Mouse (Mus musculus) intestine, embryonic 16.5 days (tissue): ENCODE measurements around the gene Rprd1b. TPM values are rescaled to one million over a fixed set of nuclear protein-coding genes. Genes with fewer than 3 reads are reported as not detected.

Source experiments
- ATAC-seq: fragments of 200-750 bp; cut with Nextera tagmentation; 2 replicates; pipeline ENCODE4 v1.8.0; 2017; ENCODE audit warnings: moderate TSS enrichment, moderate library complexity
- H3K27ac ChIP-seq: fragments of 300-500 bp; sonication (generic); 2 replicates; pipeline ENCODE4 v1.5.1; 2014; ENCODE audit warnings: mild to moderate bottlenecking, low read length
- H3K27me3 ChIP-seq: fragments of 300-500 bp; sonication (generic); replicated peaks from 2 replicates; pipeline ENCODE4 v1.6.1; 2014; ENCODE audit warnings: low read length, control low read depth, mixed read lengths; ENCODE audit not compliant: control insufficient read depth, insufficient read depth
- H3K36me3 ChIP-seq: fragments of 300-500 bp; sonication (generic); 2 replicates; pipeline ENCODE4 v1.6.1; 2014; ENCODE audit warnings: low read length, control low read depth; ENCODE audit not compliant: control insufficient read depth, insufficient read depth
- H3K4me1 ChIP-seq: fragments of 300-500 bp; sonication (generic); 2 replicates; pipeline ENCODE4 v1.6.1; 2014; ENCODE audit warnings: low read length, control low read depth, mixed read lengths; ENCODE audit not compliant: control insufficient read depth, insufficient read depth
- H3K4me2 ChIP-seq: fragments of 300-500 bp; sonication (generic); 2 replicates; pipeline ENCODE4 v1.6.1; 2014; ENCODE audit warnings: low read depth, low read length, control low read depth
- H3K4me3 ChIP-seq: fragments of 300-500 bp; sonication (generic); 2 replicates; pipeline ENCODE4 v1.5.1; 2014; ENCODE audit warnings: mild to moderate bottlenecking, low read length
- H3K9ac ChIP-seq: fragments of 300-500 bp; sonication (generic); 2 replicates; pipeline ENCODE4 v1.6.1; 2014; ENCODE audit warnings: low read depth, low read length
- H3K9me3 ChIP-seq: fragments of 300-500 bp; sonication (generic); 2 replicates; pipeline ENCODE4 v1.6.1; 2016; ENCODE audit warnings: low read length, control low read depth; ENCODE audit not compliant: control insufficient read depth
- WGBS: fragments of 180-500 bp; shearing (Covaris S2); extraction: QIAGEN DNeasy Blood & Tissue Kit; methylation state at CpG from one replicate; pipeline ENCODE4 v1.1.7; 2014; 5-methylcytosine and 5-hydroxymethylcytosine counted together
- polyA plus RNA-seq: library from polyadenylated mRNA; unstranded; fragments of >200 nt; fragmentation: Nextera tagmentation; extraction: Ambion mirVana; gene quantifications from 2 replicates; pipeline ENCODE4 v1.2.1, GENCODE M21; 2015

The Rprd1b gene
- polyA plus RNA-seq, 1 experiment from 2014 or later = 34.2 TPM

GRCm38 (mm10) chr2:158068444-158068971 lies 40.2 kb downstream of the Rprd1b start:
- no peaks in the 10 kb centered on the region for H3K9me3 ChIP-seq
- H3K9ac ChIP-seq = no peak overlapping the region
- H3K27ac ChIP-seq = no peak overlapping the region
- peaks cover 22% of the 10 kb centered on the region for H3K4me1 ChIP-seq
- ATAC-seq = no peak
- H3K27me3 ChIP-seq = no peaks in the 10 kb centered on the region
- no peak overlapping the region for H3K4me2 ChIP-seq
- H3K36me3 ChIP-seq = no peaks in the 10 kb centered on the region; the same call in 1 of the 2 replicates
- H3K4me3 ChIP-seq = no peak overlapping the region

DNA sequence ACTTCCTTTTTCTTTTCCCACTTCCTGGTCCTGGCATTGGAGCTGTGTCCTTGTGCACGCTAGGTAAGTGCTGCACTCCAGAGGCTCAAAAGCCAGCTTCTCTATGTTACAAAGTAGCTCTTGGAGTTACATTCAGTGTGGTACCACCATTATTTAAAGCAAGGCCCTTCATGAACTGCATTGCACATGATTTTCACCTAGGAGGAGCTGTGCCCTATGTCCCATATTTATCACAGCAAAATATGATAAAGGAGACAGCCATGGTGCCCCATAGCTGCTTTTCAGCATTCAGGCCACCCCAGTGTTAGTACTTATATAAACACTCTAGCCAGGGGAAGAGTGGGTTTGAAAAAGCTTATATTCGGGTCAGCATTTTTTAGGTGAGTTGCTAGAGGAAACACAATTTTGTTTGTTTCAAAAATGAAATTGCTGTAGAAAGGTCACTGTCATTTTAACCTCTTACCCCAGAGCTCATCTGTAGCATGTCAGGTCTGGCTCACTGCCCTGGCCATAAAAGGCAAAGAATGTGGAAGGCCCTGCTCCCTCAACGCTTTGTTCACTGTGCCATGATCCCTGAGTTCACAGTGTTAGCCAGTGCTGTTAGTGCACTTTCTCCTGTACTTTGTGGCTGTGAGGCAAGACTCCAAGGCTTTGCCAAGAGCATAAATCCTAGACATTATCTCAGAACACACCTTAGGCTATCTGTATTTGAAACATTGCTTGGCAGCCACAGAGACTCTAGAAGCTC lies 42.8 kb downstream of the Rprd1b start:
- H3K4me1 ChIP-seq = peaks cover 22% of the 10 kb centered on the region
- peak overlapping the region; percentile 67 for H3K27ac ChIP-seq
- H3K27me3 ChIP-seq = no peaks in the 10 kb centered on the region
- no peaks in the 10 kb centered on the region for H3K9me3 ChIP-seq
- H3K36me3 ChIP-seq = peaks cover 2% of the 10 kb centered on the region
- no peak overlapping the region for H3K9ac ChIP-seq
- no peak overlapping the region for H3K4me3 ChIP-seq
- 55% methylated on average over 3 of the region's 3 CpGs for WGBS
- ATAC-seq = peak; percentile 90
- no peak overlapping the region for H3K4me2 ChIP-seq

GRCm38 (mm10) chr2:158071633-158071995 lies 43.3 kb downstream of the Rprd1b start:
- Histone ChIP-seq H3K36me3 (peaks cover 5% of the 10 kb centered on the region), H3K4me1 (peaks cover 27% of the 10 kb centered on the region), H3K27me3 (no peaks in the 10 kb centered on the region), H3K4me3 (no peak overlapping the region), H3K9ac (no peak overlapping the region), H3K27ac (peak overlapping the region; percentile 33), H3K4me2 (no peak overlapping the region), H3K9me3 (no peaks in the 10 kb centered on the region)
- peak; percentile 10; the same call in 1 of the 2 replicates for ATAC-seq
- 81% methylated on average over 5 of the region's 5 CpGs for WGBS

DNA sequence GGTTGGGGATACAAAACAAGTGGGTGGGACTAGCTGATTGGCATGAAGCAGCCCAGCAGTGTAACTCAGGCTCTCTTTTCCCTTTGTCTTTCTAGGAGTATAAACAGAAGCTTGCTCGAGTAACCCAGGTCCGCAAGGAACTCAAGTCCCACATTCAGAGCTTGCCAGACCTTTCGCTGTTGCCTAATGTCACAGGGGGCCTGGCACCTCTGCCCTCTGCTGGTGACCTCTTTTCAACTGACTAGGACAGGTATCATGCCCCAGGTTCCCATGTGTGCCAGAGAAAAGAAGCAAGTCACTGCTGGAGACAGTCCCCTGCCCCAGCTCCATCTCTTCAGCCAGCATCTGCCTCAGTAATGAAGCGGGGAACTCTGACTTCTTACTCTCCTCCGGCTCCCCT lies 46.5 kb downstream of the Rprd1b start:
- Histone ChIP-seq H3K4me2 (no peak overlapping the region), H3K9me3 (no peaks in the 10 kb centered on the region), H3K36me3 (peaks cover 13% of the 10 kb centered on the region), H3K27ac (no peak overlapping the region), H3K4me1 (peaks cover 36% of the 10 kb centered on the region), H3K4me3 (no peak overlapping the region), H3K9ac (no peak overlapping the region), H3K27me3 (no peaks in the 10 kb centered on the region)
- WGBS = 88% methylated on average over 5 of the region's 5 CpGs
- ATAC-seq = no peak

DNA sequence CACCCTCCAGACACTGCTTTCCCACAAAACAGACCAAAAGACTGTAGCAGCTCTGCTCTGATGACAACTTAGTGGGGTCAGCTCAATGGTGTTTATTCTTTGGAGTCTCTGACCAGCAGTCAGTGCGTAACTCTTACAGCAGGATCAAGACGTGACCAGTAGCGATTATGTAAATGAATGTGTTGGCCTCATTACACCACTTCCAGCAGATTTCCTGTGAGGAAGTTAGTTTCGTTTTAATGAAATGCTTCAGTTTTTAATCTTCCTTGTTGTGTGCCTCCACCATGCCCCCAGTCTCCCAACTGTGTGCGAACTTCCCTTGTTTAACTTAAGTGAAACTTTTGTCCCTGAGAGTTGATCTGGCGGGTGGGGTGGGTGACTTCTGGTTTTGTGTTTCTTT lies 48.4 kb downstream of the Rprd1b start:
- Histone ChIP-seq H3K27ac (no peak overlapping the region), H3K4me1 (peaks cover 35% of the 10 kb centered on the region), H3K9me3 (no peaks in the 10 kb centered on the region), H3K9ac (no peak overlapping the region), H3K36me3 (peaks cover 13% of the 10 kb centered on the region), H3K4me3 (no peak overlapping the region), H3K4me2 (no peak overlapping the region), H3K27me3 (no peaks in the 10 kb centered on the region)
- ATAC-seq = no peak
- WGBS = 78% methylated on average over 6 of the region's 6 CpGs

DNA sequence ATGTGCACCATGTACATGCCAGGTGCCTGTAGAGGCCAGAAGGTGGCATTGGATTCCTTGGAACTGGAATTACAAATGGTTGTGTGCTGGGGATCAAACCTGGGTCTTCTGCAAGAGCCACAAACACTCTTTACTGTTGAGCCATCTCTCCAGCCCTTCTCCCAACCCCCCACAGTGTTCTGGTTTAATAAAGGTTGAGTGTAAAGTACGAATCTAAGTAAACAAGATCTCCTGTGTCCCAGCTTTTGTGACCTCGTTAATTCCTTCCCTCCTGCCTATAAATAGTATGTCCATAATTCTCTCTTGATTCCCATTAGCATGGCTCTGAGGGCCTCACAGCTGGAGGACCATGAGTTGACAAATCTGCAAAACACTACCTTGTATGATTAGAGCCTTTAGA lies 49.7 kb downstream of the Rprd1b start:
- Histone ChIP-seq H3K9ac (no peak overlapping the region), H3K4me3 (no peak overlapping the region), H3K27me3 (no peaks in the 10 kb centered on the region), H3K4me2 (no peak overlapping the region), H3K36me3 (peaks cover 13% of the 10 kb centered on the region; the same call in 1 of the 2 replicates), H3K27ac (0 out of 2 replicates have a peak overlapping the region, but pooled peaks have one; percentile 8), H3K4me1 (peaks cover 25% of the 10 kb centered on the region), H3K9me3 (no peaks in the 10 kb centered on the region)
- no peak for ATAC-seq
- 38% methylated on average over 2 of the region's 2 CpGs for WGBS

DNA sequence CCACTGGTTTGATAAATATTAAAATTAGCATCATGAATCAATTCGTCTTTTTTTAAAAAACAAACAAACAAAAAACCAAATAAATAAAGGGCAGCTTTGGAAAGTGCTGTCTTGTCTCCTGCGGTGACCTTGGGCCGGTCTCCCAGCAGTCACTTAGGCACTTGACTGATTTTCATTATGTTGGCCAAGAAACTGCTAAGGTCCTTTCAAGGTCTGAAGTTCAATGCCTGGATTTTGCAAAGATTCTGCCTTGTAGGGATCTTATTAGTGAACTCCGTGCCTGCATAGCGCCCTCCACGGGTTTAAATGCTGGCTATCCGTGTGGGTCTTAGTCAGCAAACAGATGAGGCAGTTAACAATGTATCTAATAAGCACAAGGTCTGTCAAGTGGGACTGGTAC lies 50.7 kb downstream of the Rprd1b start:
- ATAC-seq = no peak
- Histone ChIP-seq H3K4me3 (no peak overlapping the region), H3K27me3 (no peaks in the 10 kb centered on the region), H3K9me3 (no peaks in the 10 kb centered on the region), H3K36me3 (peaks cover 13% of the 10 kb centered on the region; the same call in 1 of the 2 replicates), H3K4me1 (peaks cover 20% of the 10 kb centered on the region), H3K9ac (no peak overlapping the region), H3K4me2 (no peak overlapping the region), H3K27ac (no peak overlapping the region)
- 72% methylated on average over 7 of the region's 7 CpGs for WGBS

GRCm38 (mm10) chr2:158079843-158080395 lies 51.6 kb downstream of the Rprd1b start:
- Histone ChIP-seq H3K4me2 (no peak overlapping the region), H3K4me1 (peaks cover 20% of the 10 kb centered on the region), H3K4me3 (no peak overlapping the region), H3K36me3 (peaks cover 11% of the 10 kb centered on the region; the same call in 1 of the 2 replicates), H3K27ac (peak overlapping the region; percentile 88), H3K9ac (peak overlapping the region; percentile 34), H3K27me3 (no peaks in the 10 kb centered on the region), H3K9me3 (no peaks in the 10 kb centered on the region)
- WGBS = 48% methylated on average over 9 of the region's 9 CpGs
- peak; percentile 62 for ATAC-seq

- Histone ChIP-seq H3K36me3 (peaks cover 11% of the 10 kb centered on the region; the same call in 1 of the 2 replicates), H3K9me3 (no peaks in the 10 kb centered on the region), H3K4me3 (no peak overlapping the region), H3K4me1 (peaks cover 20% of the 10 kb centered on the region), H3K27me3 (no peaks in the 10 kb centered on the region), H3K9ac (peak overlapping the region; percentile 32), H3K27ac (peak overlapping the region; percentile 88), H3K4me2 (peak overlapping the region; percentile 26; the same call in 1 of the 2 replicates)
- peak; percentile 90 for ATAC-seq
- 54% methylated on average over 9 of the region's 9 CpGs for WGBS
Measured at GRCm38 (mm10) chr2:158080622-158081241, 52.4 kb downstream of the Rprd1b start.
